Mouse (Mus musculus) hindbrain, embryonic 11.5 days (tissue): Measurements from ENCODE around the gene Unc79. TPM values are rescaled to one million over a fixed set of nuclear protein-coding genes. Genes with fewer than 3 reads are reported as not detected.

Experiments used
- ATAC-seq: fragments of 200-750 bp; cut with Nextera tagmentation; 2 replicates; pipeline ENCODE4 v1.8.0; 2017; ENCODE audit warnings: mild to moderate bottlenecking, moderate TSS enrichment, moderate library complexity; ENCODE audit not compliant: low FRiP score
- DNase-seq: peaks from one replicate; pipeline ENCODE4 v3.0.0-alpha.2; 2015; ENCODE audit warnings: low spot score
- H3K27ac ChIP-seq: fragments of 300-500 bp; sonication (generic); 2 replicates; pipeline ENCODE4 v1.5.1; 2014; ENCODE audit warnings: mild to moderate bottlenecking, low read depth, low read length
- H3K27me3 ChIP-seq: fragments of 300-500 bp; sonication (generic); 2 replicates; pipeline ENCODE4 v1.6.1; 2014; ENCODE audit warnings: mild to moderate bottlenecking, low read length, moderate library complexity, mixed read lengths; ENCODE audit not compliant: control insufficient read depth, insufficient read depth
- H3K36me3 ChIP-seq: fragments of 300-500 bp; sonication (generic); 2 replicates; pipeline ENCODE4 v1.6.1; 2014; ENCODE audit warnings: mild to moderate bottlenecking, low read length, moderate library complexity, mixed read lengths; ENCODE audit not compliant: control insufficient read depth, insufficient read depth
- H3K4me1 ChIP-seq: fragments of 300-500 bp; sonication (generic); replicated peaks from 2 replicates; pipeline ENCODE4 v1.6.1; 2014; ENCODE audit warnings: low read length, mixed read lengths; ENCODE audit not compliant: control insufficient read depth, insufficient read depth
- H3K4me2 ChIP-seq: fragments of 300-500 bp; sonication (generic); replicated peaks from 2 replicates; pipeline ENCODE4 v1.6.1; 2014; ENCODE audit warnings: mild to moderate bottlenecking, low read depth, low read length
- H3K4me3 ChIP-seq: fragments of 300-500 bp; sonication (generic); 2 replicates; pipeline ENCODE4 v1.5.1; 2014; ENCODE audit warnings: low read depth, low read length
- H3K9ac ChIP-seq: fragments of 300-500 bp; sonication (generic); 2 replicates; pipeline ENCODE4 v1.6.1; 2014; ENCODE audit warnings: low read depth, low read length
- H3K9me3 ChIP-seq: fragments of 300-500 bp; sonication (generic); 2 replicates; pipeline ENCODE4 v1.6.1; 2016; ENCODE audit warnings: low read length; ENCODE audit not compliant: control insufficient read depth
- WGBS: fragments of 180-500 bp; shearing (Covaris S2); extraction: QIAGEN DNeasy Blood & Tissue Kit; methylation state at CpG from one replicate; pipeline ENCODE4 v1.1.7; 2014; 5-methylcytosine and 5-hydroxymethylcytosine counted together
- polyA plus RNA-seq: library from polyadenylated mRNA; unstranded; fragments of >200 nt; fragmentation: Nextera tagmentation; extraction: Ambion mirVana; gene quantifications from 2 replicates; pipeline ENCODE4 v1.2.1, GENCODE M21; 2014

Gene Unc79
- polyA plus RNA-seq, 1 experiment from 2014 or later: 4.5 TPM

DNA sequence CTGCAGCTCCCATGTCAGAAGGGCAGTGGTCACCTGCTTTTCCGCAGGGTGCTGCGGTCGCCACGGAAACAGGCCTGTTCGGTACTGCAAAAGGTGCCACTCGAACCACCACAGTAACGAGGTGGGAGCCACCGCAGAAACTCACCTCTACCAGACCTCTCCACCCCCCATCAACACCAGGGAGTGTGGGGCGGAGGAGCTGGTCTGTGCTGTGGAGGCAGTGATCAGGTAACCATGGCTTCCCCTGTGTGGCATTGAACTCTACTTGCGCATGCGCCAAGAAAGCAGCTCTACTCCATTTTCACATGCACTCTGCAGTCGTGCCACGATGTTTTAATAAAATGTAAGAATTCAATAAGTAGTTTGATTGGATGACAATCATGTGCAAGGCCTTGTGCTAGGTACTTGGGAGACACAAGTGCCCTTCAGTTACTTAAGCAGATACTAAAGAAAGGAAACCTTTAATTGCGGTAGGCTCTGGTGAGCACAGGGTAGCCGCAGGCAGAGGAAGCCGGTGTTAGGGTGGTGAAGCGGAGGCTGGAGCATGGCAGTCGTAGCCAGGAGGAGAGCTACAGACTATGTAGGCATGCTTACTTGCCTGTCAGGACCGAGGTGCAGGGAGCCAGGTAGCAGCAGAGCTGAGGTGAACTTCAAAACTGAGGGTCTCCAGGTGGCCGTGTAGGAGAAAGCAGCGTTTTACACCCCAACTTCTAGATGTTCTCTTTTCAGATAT, 110.8 kb downstream of the Unc79 start:
- whole genome bisulfite sequencing: 87% methylated on average over 21 of the region's 21 CpGs
- H3K27me3 ChIP-seq: no peaks in the 10 kb centered on the region
- H3K4me3 ChIP-seq: no peak overlapping the region
- ATAC-seq (no peak), DNase-seq (no peak)
- H3K4me1 ChIP-seq: no peaks in the 10 kb centered on the region
- H3K36me3 ChIP-seq: no peaks in the 10 kb centered on the region
- H3K4me2 ChIP-seq: no peak overlapping the region
- no peaks in the 10 kb centered on the region for H3K9me3 ChIP-seq
- H3K27ac ChIP-seq: no peak overlapping the region
- no peak overlapping the region for H3K9ac ChIP-seq

DNA sequence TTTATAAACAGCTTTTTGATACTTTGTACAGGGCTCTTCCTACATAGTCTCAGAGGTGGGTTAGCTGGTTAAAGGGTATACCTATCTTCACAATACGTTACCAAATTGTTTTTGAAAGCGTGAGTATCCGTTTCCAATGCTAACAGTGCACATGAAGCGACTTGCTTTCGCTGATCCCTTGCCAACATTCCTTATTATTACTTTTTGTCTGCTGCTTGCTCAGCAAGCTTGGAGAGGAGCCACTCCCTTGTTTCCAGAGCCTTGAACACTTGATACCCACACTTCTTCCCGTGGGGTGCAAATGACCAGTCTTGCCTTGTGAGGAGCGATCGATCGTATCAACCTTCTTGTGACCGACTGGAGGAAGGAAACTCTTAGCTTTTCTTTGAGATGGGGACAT, 112.1 kb downstream of the Unc79 start:
- no peak overlapping the region for H3K4me3 ChIP-seq
- no peak overlapping the region for H3K4me2 ChIP-seq
- ATAC-seq (no peak), DNase-seq (no peak)
- WGBS: 92% methylated on average over 10 of the region's 10 CpGs
- no peaks in the 10 kb centered on the region for H3K9me3 ChIP-seq
- no peaks in the 10 kb centered on the region for H3K36me3 ChIP-seq
- no peak overlapping the region for H3K27ac ChIP-seq
- no peak overlapping the region for H3K9ac ChIP-seq
- H3K27me3 ChIP-seq: no peaks in the 10 kb centered on the region
- no peaks in the 10 kb centered on the region for H3K4me1 ChIP-seq

DNA sequence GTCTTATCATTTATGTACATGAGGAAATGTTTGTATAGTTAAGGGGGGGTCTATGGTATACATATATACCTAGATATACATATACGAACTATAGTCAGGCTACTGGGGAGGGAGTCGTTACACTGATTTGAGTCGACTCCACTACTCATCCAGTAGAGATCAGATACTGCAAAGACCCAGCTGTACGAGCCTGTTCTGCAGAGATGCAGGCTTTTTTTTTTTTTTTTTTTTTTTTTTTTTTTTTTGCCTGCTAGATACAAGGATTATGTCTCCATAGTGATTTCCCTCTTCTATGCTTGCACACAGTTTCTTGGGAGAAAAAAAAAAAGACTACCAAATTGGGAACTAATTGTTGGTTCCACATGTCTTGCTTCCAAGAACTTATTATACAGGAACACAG, 113.5 kb downstream of the Unc79 start:
- DNase-seq (no peak), ATAC-seq (no peak)
- no peak overlapping the region for H3K27ac ChIP-seq
- H3K4me1 ChIP-seq: no peaks in the 10 kb centered on the region
- H3K9ac ChIP-seq: no peak overlapping the region
- H3K36me3 ChIP-seq: no peaks in the 10 kb centered on the region
- H3K4me2 ChIP-seq: no peak overlapping the region
- no peak overlapping the region for H3K4me3 ChIP-seq
- 82% methylated on average over 4 of the region's 4 CpGs for WGBS
- no peaks in the 10 kb centered on the region for H3K27me3 ChIP-seq
- H3K9me3 ChIP-seq: no peaks in the 10 kb centered on the region

DNA sequence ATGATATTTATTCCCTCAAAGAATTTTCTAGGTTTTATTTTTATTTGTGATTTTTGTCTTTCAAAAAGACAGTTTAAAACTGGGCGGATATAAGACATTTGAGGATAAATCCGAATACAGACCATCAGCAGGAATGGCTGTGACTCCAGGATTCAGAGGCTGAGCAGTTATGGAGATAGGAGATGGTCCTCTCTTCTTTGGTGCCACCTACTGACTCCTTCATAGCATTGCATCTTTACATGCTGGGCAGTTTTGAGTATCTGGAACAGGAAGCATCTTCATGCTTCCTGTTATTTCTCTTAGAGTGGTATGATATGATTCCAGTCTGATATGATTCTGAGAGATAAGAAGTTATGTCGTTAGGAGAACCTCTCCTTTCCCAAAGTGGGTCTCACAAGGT, 116.3 kb downstream of the Unc79 start:
- Histone ChIP-seq H3K27me3 (no peaks in the 10 kb centered on the region), H3K27ac (no peak overlapping the region), H3K36me3 (no peaks in the 10 kb centered on the region), H3K4me2 (no peak overlapping the region), H3K4me3 (no peak overlapping the region), H3K9me3 (no peaks in the 10 kb centered on the region), H3K4me1 (no peaks in the 10 kb centered on the region), H3K9ac (no peak overlapping the region)
- WGBS: 20% methylated on average over 3 of the region's 3 CpGs
- DNase-seq (peak; percentile 73), ATAC-seq (no peak)

DNA sequence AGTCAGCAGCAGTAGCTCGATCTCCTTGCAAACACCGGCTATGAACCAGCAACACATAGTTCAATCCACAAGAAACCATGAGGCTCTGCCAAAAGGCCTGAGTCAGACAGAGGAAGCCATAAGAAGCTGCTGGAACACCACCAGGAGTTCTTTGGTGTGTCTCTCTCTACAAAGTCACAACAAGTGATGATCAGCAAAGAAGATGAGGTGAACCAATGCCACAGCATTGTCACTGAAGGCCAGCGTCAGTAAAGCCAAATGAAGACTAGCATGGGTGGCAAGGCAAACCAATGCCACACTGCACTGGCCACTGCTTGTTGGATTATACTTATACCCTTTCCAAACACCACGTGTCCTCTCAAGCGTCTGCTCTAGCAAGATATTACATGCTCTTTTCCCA, 119.5 kb downstream of the Unc79 start:
- Histone ChIP-seq H3K27me3 (no peaks in the 10 kb centered on the region), H3K4me2 (no peak overlapping the region), H3K4me1 (no peaks in the 10 kb centered on the region), H3K36me3 (no peaks in the 10 kb centered on the region; the same call in 1 of the 2 replicates), H3K4me3 (no peak overlapping the region), H3K27ac (no peak overlapping the region), H3K9ac (no peak overlapping the region), H3K9me3 (no peaks in the 10 kb centered on the region)
- 91% methylated on average over 5 of the region's 5 CpGs for WGBS
- no peak for ATAC-seq
- no peak for DNase-seq

DNA sequence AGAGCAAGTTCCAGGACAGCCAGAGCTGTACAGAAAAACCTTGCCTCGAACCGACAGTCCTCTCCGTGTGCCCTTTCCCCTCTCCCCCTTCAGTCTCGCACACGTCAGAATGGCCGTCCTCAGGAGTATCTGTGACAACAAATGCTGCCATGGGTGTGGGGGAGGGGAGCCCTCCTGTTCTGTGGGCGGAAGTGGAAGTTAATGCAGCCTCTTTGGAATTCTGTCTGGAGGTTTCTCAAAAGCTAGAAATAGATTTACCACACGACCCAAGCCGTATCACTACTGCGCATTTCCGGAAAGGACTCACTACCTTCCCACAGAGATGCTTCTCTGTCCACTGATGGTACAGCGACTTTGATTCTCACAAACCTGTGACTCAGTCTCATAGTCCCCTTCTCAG, 120.9 kb downstream of the Unc79 start:
- H3K27me3 ChIP-seq: no peaks in the 10 kb centered on the region
- H3K36me3 ChIP-seq: no peaks in the 10 kb centered on the region; the same call in 1 of the 2 replicates
- no peak overlapping the region for H3K9ac ChIP-seq
- DNase-seq: no peak
- H3K4me2 ChIP-seq: no peak overlapping the region
- ATAC-seq: no peak
- H3K9me3 ChIP-seq: no peaks in the 10 kb centered on the region
- H3K4me1 ChIP-seq: no peaks in the 10 kb centered on the region
- H3K27ac ChIP-seq: no peak overlapping the region
- WGBS: 63% methylated on average over 12 of the region's 12 CpGs
- no peak overlapping the region for H3K4me3 ChIP-seq

DNA sequence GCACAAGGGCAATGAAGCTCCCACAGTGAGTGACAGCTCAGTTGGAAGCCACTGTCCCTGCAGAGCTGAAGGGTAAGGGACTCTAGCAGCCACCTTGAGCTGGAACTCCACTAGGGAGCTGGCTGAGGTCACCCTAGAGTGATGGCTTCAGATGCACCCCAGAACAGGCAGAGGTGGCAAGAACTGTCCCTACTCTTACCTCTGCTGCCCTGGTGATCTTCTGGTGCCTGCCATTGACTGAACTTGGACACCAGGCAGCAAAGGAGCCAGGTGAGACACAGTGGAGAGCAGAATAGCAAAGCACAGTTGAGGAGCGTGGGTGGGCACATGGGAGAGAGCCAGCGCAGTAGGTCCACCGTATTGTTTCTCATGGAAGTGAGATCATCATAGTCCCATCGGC, 125.3 kb downstream of the Unc79 start:
- no peak overlapping the region for H3K9ac ChIP-seq
- no peaks in the 10 kb centered on the region for H3K4me1 ChIP-seq
- no peaks in the 10 kb centered on the region for H3K9me3 ChIP-seq
- 96% methylated on average over 4 of the region's 4 CpGs for WGBS
- H3K27ac ChIP-seq: no peak overlapping the region
- ATAC-seq (no peak), DNase-seq (no peak)
- H3K36me3 ChIP-seq: no peaks in the 10 kb centered on the region; the same call in 1 of the 2 replicates
- H3K4me2 ChIP-seq: no peak overlapping the region
- no peaks in the 10 kb centered on the region for H3K27me3 ChIP-seq
- H3K4me3 ChIP-seq: no peak overlapping the region

DNA sequence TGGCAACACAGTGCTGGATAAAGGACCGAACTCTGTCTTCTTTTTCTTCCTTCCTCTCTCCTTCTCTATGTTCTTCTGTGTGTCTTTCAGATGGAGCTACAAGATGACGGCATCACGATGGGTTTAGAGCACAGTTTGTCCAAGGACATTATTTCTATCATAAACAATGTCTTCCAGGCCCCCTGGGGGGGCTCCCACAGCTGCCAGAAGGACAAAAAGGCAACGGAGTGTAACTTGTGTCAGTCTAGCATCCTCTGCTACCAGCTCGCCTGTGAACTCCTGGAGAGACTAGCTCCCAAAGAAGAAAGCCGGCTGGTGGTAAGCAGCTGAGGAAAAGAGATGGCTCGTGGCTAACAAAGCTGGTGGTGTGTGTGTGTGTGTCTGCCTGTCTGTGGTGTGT, 130.1 kb downstream of the Unc79 start:
- DNase-seq (no peak), ATAC-seq (no peak)
- H3K27ac ChIP-seq: no peak overlapping the region
- H3K36me3 ChIP-seq: no peaks in the 10 kb centered on the region
- no peak overlapping the region for H3K4me3 ChIP-seq
- no peaks in the 10 kb centered on the region for H3K27me3 ChIP-seq
- no peaks in the 10 kb centered on the region for H3K9me3 ChIP-seq
- 53% methylated on average over 7 of the region's 7 CpGs for WGBS
- H3K4me1 ChIP-seq: no peaks in the 10 kb centered on the region
- H3K9ac ChIP-seq: no peak overlapping the region
- H3K4me2 ChIP-seq: no peak overlapping the region

DNA sequence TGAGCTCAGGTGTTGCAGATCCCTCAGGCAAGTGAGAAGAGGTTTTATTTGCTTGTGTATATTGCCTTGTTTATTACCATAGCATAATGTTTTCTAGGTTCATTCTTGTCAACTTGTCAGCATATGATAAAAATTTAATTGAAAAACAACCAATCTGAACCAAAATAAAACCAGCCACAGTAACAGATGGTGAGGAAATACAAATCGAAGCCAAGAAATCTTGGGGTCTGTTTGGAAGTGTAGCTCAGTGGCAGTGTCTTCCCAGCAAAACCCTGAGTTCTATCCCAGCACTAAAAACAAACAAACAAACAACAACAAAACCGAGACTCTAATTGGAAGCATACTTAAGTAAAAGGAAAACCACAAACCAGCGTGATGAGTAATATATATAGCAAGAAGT, 131.4 kb downstream of the Unc79 start:
- Histone ChIP-seq H3K4me1 (no peaks in the 10 kb centered on the region), H3K36me3 (no peaks in the 10 kb centered on the region), H3K4me2 (no peak overlapping the region), H3K9ac (no peak overlapping the region), H3K27ac (no peak overlapping the region), H3K9me3 (no peaks in the 10 kb centered on the region), H3K27me3 (no peaks in the 10 kb centered on the region), H3K4me3 (no peak overlapping the region)
- 82% methylated on average over 3 of the region's 3 CpGs for WGBS
- DNase-seq: no peak
- no peak for ATAC-seq
